ENCODE assay signal across 24 mouse cellular contexts in the genomic region with DNA sequence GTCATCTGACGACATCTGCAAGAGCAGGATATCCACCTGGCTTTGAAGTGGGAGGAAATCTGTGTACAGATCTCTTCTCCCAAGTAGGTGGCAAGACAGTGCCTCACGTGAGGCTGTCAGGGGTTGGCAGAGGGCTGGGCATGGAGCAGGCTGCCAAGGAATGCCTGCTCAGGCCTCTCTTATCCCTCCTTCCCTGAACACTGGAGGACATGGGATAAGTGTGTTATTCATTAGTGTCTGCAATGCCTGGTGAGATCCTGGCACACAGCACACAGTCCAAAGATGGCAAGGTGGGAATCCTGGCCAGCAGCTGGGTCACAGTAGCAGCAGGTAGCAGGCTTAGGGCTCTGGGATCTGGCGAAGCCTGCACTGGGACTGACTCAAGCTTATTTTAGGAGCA. TPM values are rescaled to one million over a fixed set of nuclear protein-coding genes. Genes with fewer than 3 reads are reported as not detected.
A peak's percentile ranks its signal among the peaks of the same experiment; 100 is the strongest.
DNase-seq lines count a peak whose midpoint lies in the region; ATAC-seq and TF ChIP-seq lines count a peak whose summit lies in the region.
"Had no signal": no experiment of that assay in that cellular context is flagged by ENCODE, and none has a peak within 500 bp of the region (broad histone marks: within the 10 kb centered on the region; RNA-seq: fewer than 3 reads in every experiment).

No protein-coding gene starts in this region.

- TF ChIP-seq EP300 in lung, postnatal 0 days (IDR thresholded peaks at IDR 0.05): no peak

- no peak overlapping the region for H3K4me2 ChIP-seq in lung, postnatal 0 days (replicated peaks; ENCODE audit: low read depth, low read length)
- H3K4me2 ChIP-seq: forebrain, embryonic 15.5 days; heart, embryonic 15.5 days; hindbrain, embryonic 12.5 days; limb, embryonic 15.5 days; lung, embryonic 15.5 days; midbrain, embryonic 15.5 days had no signal

- ATAC-seq in cerebellum, adult (ENCODE audit: insufficient number of reproducible peaks, low FRiP score, low TSS enrichment): peak; percentile 53; the same call in 1 of the 2 replicates
- no peak for ATAC-seq in lung, postnatal 0 days
- ATAC-seq: forebrain, embryonic 15.5 days; midbrain, embryonic 15.5 days had no signal

- H3K4me3 ChIP-seq in lung, postnatal 0 days (ENCODE audit: low read depth, low read length): no peak overlapping the region
- H3K4me3 ChIP-seq: forebrain, embryonic 15.5 days; heart, embryonic 15.5 days; hindbrain, embryonic 12.5 days; limb, embryonic 15.5 days; lung, embryonic 15.5 days; midbrain, embryonic 15.5 days; myocyte had no signal

- no peak overlapping the region for H3K9ac ChIP-seq in lung, postnatal 0 days (replicated peaks; ENCODE audit: low read depth)
- H3K9ac ChIP-seq: forebrain, embryonic 15.5 days; heart, embryonic 15.5 days; hindbrain, embryonic 12.5 days; limb, embryonic 15.5 days; liver, embryonic 14.5 days; lung, embryonic 15.5 days; midbrain, embryonic 15.5 days had no signal

- H3K27ac ChIP-seq in lung, postnatal 0 days (ENCODE audit: low read length): no peak overlapping the region
- H3K27ac ChIP-seq: forebrain, embryonic 15.5 days; heart, embryonic 15.5 days; hindbrain, embryonic 12.5 days; limb, embryonic 15.5 days; liver, embryonic 14.5 days; lung, embryonic 15.5 days; midbrain, embryonic 15.5 days had no signal

- H3K27me3 ChIP-seq in lung, postnatal 0 days (replicated peaks; ENCODE audit: insufficient read depth, low read length): no peaks in the 10 kb centered on the region
- H3K27me3 ChIP-seq: forebrain, embryonic 15.5 days; heart, embryonic 15.5 days; hindbrain, embryonic 12.5 days; limb, embryonic 15.5 days; lung, embryonic 15.5 days; midbrain, embryonic 15.5 days had no signal

- 62% methylated on average over 3 of the region's 3 CpGs for whole genome bisulfite sequencing in lung, postnatal 0 days

- no peaks in the 10 kb centered on the region for H3K9me3 ChIP-seq in lung, postnatal 0 days (ENCODE audit: low read length)
- H3K9me3 ChIP-seq: forebrain, embryonic 15.5 days; heart, embryonic 15.5 days; hindbrain, embryonic 12.5 days; limb, embryonic 15.5 days; lung, embryonic 15.5 days; midbrain, embryonic 15.5 days had no signal

- DNase-seq in cerebellum, postnatal 4 days (ENCODE audit: low spot score in 2 of 2): no peak
- DNase-seq in brain, adult 2 months (ENCODE audit: low read depth, low spot score): peak; percentile 59
- peak; percentile 59 for DNase-seq in cerebellum, adult 9-10 months
- DNase-seq in fat pad, adult 2 months (ENCODE audit: extremely low read depth, low read depth, low spot score): peak; percentile 28
- no peak for DNase-seq in right cerebral cortex, postnatal 25 days
- no peak for DNase-seq in lung, postnatal 0 days (ENCODE audit: low spot score)
- DNase-seq in urinary bladder, postnatal 36 days (ENCODE audit: low spot score in 2 of 2): no peak
- DNase-seq: adrenal gland, postnatal 14 days; gastrocnemius, postnatal 25 days; kidney, adult 18-20 months; kidney, postnatal 10 days; left cerebral cortex, postnatal 4 days; lung, postnatal 4 days; right cerebral cortex, adult 18-20 months; thymus, adult 18-20 months had no signal

- TF ChIP-seq CTCF in lung, postnatal 0 days (IDR thresholded peaks at IDR 0.05): no peak

- H3K36me3 ChIP-seq in lung, postnatal 0 days (ENCODE audit: insufficient read depth, low read length): peaks cover 27% of the 10 kb centered on the region
- H3K36me3 ChIP-seq: heart, embryonic 15.5 days; midbrain, embryonic 15.5 days had no signal

- no peaks in the 10 kb centered on the region for H3K4me1 ChIP-seq in lung, postnatal 0 days (ENCODE audit: insufficient read depth, low read depth, low read length)
- H3K4me1 ChIP-seq: forebrain, embryonic 15.5 days; hindbrain, embryonic 12.5 days; limb, embryonic 15.5 days; lung, embryonic 15.5 days; midbrain, embryonic 15.5 days had no signal

RNA-seq across cellular contexts. Expression of gene Adamts7, which starts 50.3 kb away (rescaled TPM):
- 4.1 and 5.4 TPM in 2 replicates for polyA plus RNA-seq in lung, postnatal 0 days (2015; fragmentation: Nextera tagmentation; extraction: Ambion mirVana)

RNA-seq across cellular contexts. Expression of gene Tbc1d2b, which starts 57.5 kb away (rescaled TPM):
- polyA plus RNA-seq in lung, postnatal 0 days (2015; fragmentation: Nextera tagmentation; extraction: Ambion mirVana): 9.5 and 11.0 TPM in 2 replicates

Comparison
In these comparisons a context has a peak if more than half of its experiments do, and no peak if none do; other contexts are left out.
1. DNase-seq: peak in brain, adult 2 months (single experiment), cerebellum, adult 9-10 months (single experiment) and fat pad, adult 2 months (single experiment); none in cerebellum, postnatal 4 days (0 of 2), right cerebral cortex, postnatal 25 days (single experiment), lung, postnatal 0 days (single experiment) and urinary bladder, postnatal 36 days (0 of 2).